Mouse (Mus musculus): ENCODE results near the gene Slc38a8. TPM values are rescaled to one million over a fixed set of nuclear protein-coding genes. Genes with fewer than 3 reads are reported as not detected.

The Slc38a8 gene
- polyA plus RNA-seq, 1 experiment: not detected

- no peak overlapping the region for H3K4me2 ChIP-seq (ENCODE audit: low read depth)
- no peak overlapping the region for H3ac ChIP-seq (ENCODE audit: control insufficient read depth, insufficient read length)
- peaks cover 4% of the 10 kb centered on the region for H3K79me2 ChIP-seq (ENCODE audit: control insufficient read depth, insufficient read depth)
- no peak overlapping the region for H3K4me3 ChIP-seq
- no peaks in the 10 kb centered on the region for H3K36me3 ChIP-seq (ENCODE audit: control insufficient read depth, insufficient read depth)
- H3K27me3 ChIP-seq (ENCODE audit: control insufficient read depth, insufficient read depth, insufficient read length): no peaks in the 10 kb centered on the region
- TF ChIP-seq CEBPB (IDR thresholded peaks at IDR 0.05; ENCODE audit: insufficient read depth, poor library complexity, severe bottlenecking) (no peak), E2F4 (IDR thresholded peaks at IDR 0.05; ENCODE audit: insufficient read depth) (no peak), REST (IDR thresholded peaks at IDR 0.05; ENCODE audit: insufficient read depth, insufficient read length) (no peak), POLR2A (IDR thresholded peaks at IDR 0.05; ENCODE audit: insufficient read length, low read depth) (no peak), USF1 (IDR thresholded peaks at IDR 0.05; ENCODE audit: low read depth) (no peak), MYOD1 (IDR thresholded peaks at IDR 0.05; ENCODE audit: control insufficient read depth in 1 of 3, insufficient read length in 2 of 3, low read depth in 2 of 3) (no peak), SRF (IDR thresholded peaks at IDR 0.05; ENCODE audit: control insufficient read depth, insufficient read length, low read depth) (no peak), MYOG (IDR thresholded peaks at IDR 0.05; ENCODE audit: control insufficient read depth in 1 of 3, insufficient read depth in 1 of 3, insufficient read length in 2 of 3, low read depth in 2 of 3) (no peak), MAX (IDR thresholded peaks at IDR 0.05; ENCODE audit: low read depth) (no peak), TCF3 (IDR thresholded peaks at IDR 0.05; ENCODE audit: insufficient read length, low read depth) (no peak), POLR2AphosphoS2 (IDR thresholded peaks at IDR 0.05; ENCODE audit: insufficient read length, low read depth) (no peak), TCF12 (IDR thresholded peaks at IDR 0.05; ENCODE audit: insufficient read depth, poor library complexity, severe bottlenecking) (no peak)
Observed at GRCm38 (mm10) chr8:119432372-119432771, 69.1 kb downstream of the Slc38a8 start.

- no peaks in the 10 kb centered on the region for H3K36me3 ChIP-seq (ENCODE audit: control insufficient read depth, insufficient read depth)
- no peaks in the 10 kb centered on the region for H3K27me3 ChIP-seq (ENCODE audit: control insufficient read depth, insufficient read depth, insufficient read length)
- H3K79me2 ChIP-seq (ENCODE audit: control insufficient read depth, insufficient read depth): no peaks in the 10 kb centered on the region
- no peak for TF ChIP-seq POLR2A (IDR thresholded peaks at IDR 0.05; ENCODE audit: insufficient read length, low read depth)
- TF ChIP-seq E2F4 (IDR thresholded peaks at IDR 0.05; ENCODE audit: insufficient read depth): no peak
- TF ChIP-seq REST (IDR thresholded peaks at IDR 0.05; ENCODE audit: insufficient read depth, insufficient read length): no peak
- no peak for TF ChIP-seq TCF12 (IDR thresholded peaks at IDR 0.05; ENCODE audit: insufficient read depth, poor library complexity, severe bottlenecking)
- peak in 1 of 3 experiments; percentile 72 for TF ChIP-seq MYOG (IDR thresholded peaks at IDR 0.05; ENCODE audit: control insufficient read depth in 1 of 3, insufficient read depth in 1 of 3, insufficient read length in 2 of 3, low read depth in 2 of 3)
- peak in 2 of 3 experiments; percentile 63 to 90 for TF ChIP-seq MYOD1 (IDR thresholded peaks at IDR 0.05; ENCODE audit: control insufficient read depth in 1 of 3, insufficient read length in 2 of 3, low read depth in 2 of 3)
- TF ChIP-seq CEBPB (IDR thresholded peaks at IDR 0.05; ENCODE audit: insufficient read depth, poor library complexity, severe bottlenecking): no peak
- TF ChIP-seq USF1 (IDR thresholded peaks at IDR 0.05; ENCODE audit: low read depth): no peak
- TF ChIP-seq SRF (IDR thresholded peaks at IDR 0.05; ENCODE audit: control insufficient read depth, insufficient read length, low read depth): no peak
- TF ChIP-seq MAX (IDR thresholded peaks at IDR 0.05; ENCODE audit: low read depth): no peak
- TF ChIP-seq POLR2AphosphoS2 (IDR thresholded peaks at IDR 0.05; ENCODE audit: insufficient read length, low read depth): no peak
- peak overlapping the region; percentile 48 for H3K4me2 ChIP-seq (ENCODE audit: low read depth)
- no peak overlapping the region for H3ac ChIP-seq (ENCODE audit: control insufficient read depth, insufficient read length)
- H3K4me3 ChIP-seq: no peak overlapping the region
Observed at GRCm38 (mm10) chr8:119430690-119431089, 70.8 kb downstream of the Slc38a8 start.

- H3K27me3 ChIP-seq (ENCODE audit: control insufficient read depth, insufficient read depth, insufficient read length): no peaks in the 10 kb centered on the region
- no peaks in the 10 kb centered on the region for H3K36me3 ChIP-seq (ENCODE audit: control insufficient read depth, insufficient read depth)
- no peak overlapping the region for H3ac ChIP-seq (ENCODE audit: control insufficient read depth, insufficient read length)
- H3K79me2 ChIP-seq (ENCODE audit: control insufficient read depth, insufficient read depth): no peaks in the 10 kb centered on the region
- TF ChIP-seq TCF12 (IDR thresholded peaks at IDR 0.05; ENCODE audit: insufficient read depth, poor library complexity, severe bottlenecking) (no peak), MYOG (IDR thresholded peaks at IDR 0.05; ENCODE audit: control insufficient read depth in 1 of 3, insufficient read depth in 1 of 3, insufficient read length in 2 of 3, low read depth in 2 of 3) (no peak), E2F4 (IDR thresholded peaks at IDR 0.05; ENCODE audit: insufficient read depth) (no peak), MAX (IDR thresholded peaks at IDR 0.05; ENCODE audit: low read depth) (no peak), POLR2A (IDR thresholded peaks at IDR 0.05; ENCODE audit: insufficient read length, low read depth) (no peak), CEBPB (IDR thresholded peaks at IDR 0.05; ENCODE audit: insufficient read depth, poor library complexity, severe bottlenecking) (no peak), POLR2AphosphoS2 (IDR thresholded peaks at IDR 0.05; ENCODE audit: insufficient read length, low read depth) (no peak), SRF (IDR thresholded peaks at IDR 0.05; ENCODE audit: control insufficient read depth, insufficient read length, low read depth) (no peak)
- H3K4me3 ChIP-seq: no peak overlapping the region
- H3K4me2 ChIP-seq (ENCODE audit: low read depth): peak overlapping the region; percentile 48
Observed at GRCm38 (mm10) chr8:119430250-119430649, 71.2 kb downstream of the Slc38a8 start.

Other genes with a start within 250 kb of the Slc38a8 start
- gene Hsbp1, start 157.2 kb downstream of the Slc38a8 start, polyA plus RNA-seq (2012; fragmentation: generic; extraction: Trizol): 238 TPM
- 23.1 TPM for gene Mlycd, start 106.8 kb downstream of the Slc38a8 start, polyA plus RNA-seq (2012; fragmentation: generic; extraction: Trizol)
- gene Osgin1, start 67.6 kb downstream of the Slc38a8 start, polyA plus RNA-seq (2012; fragmentation: generic; extraction: Trizol): 14.3 TPM
- not detected for gene Necab2, start 55.0 kb downstream of the Slc38a8 start, polyA plus RNA-seq (2012; fragmentation: generic; extraction: Trizol)
- gene Mbtps1, start 57.0 kb upstream of the Slc38a8 start, polyA plus RNA-seq (2012; fragmentation: generic; extraction: Trizol): 70.8 TPM
- 9.5 TPM for gene Hsdl1, start 73.5 kb upstream of the Slc38a8 start, polyA plus RNA-seq (2012; fragmentation: generic; extraction: Trizol)
- 0.01 TPM for gene Dnaaf1, start 73.5 kb upstream of the Slc38a8 start, polyA plus RNA-seq (2012; fragmentation: generic; extraction: Trizol)
- gene Taf1c, start 103.5 kb upstream of the Slc38a8 start, polyA plus RNA-seq (2012; fragmentation: generic; extraction: Trizol): 6.8 TPM
- gene Adad2, start 111.0 kb upstream of the Slc38a8 start, polyA plus RNA-seq (2012; fragmentation: generic; extraction: Trizol): not detected
- not detected for gene Kcng4, start 134.0 kb upstream of the Slc38a8 start, polyA plus RNA-seq (2012; fragmentation: generic; extraction: Trizol)
- gene Wfdc1, start 164.7 kb upstream of the Slc38a8 start, polyA plus RNA-seq (2012; fragmentation: generic; extraction: Trizol): 1.1 TPM
- gene Atp2c2, start 198.3 kb upstream of the Slc38a8 start, polyA plus RNA-seq (2012; fragmentation: generic; extraction: Trizol): 0.05 TPM

All from myocyte (in vitro differentiated cells).